8 mouse cellular contexts compared by ENCODE assay signal in genomic region chr10:80050885-80051617, GRCm38 (mm10). TPM values are rescaled to one million over a fixed set of nuclear protein-coding genes. Genes with fewer than 3 reads are reported as not detected.
A peak's percentile ranks its signal among the peaks of the same experiment; 100 is the strongest.
DNase-seq lines count a peak whose midpoint lies in the region; ATAC-seq and TF ChIP-seq lines count a peak whose summit lies in the region.
"Had no signal": no experiment of that assay in that cellular context is flagged by ENCODE, and none has a peak within 500 bp of the region (broad histone marks: within the 10 kb centered on the region; RNA-seq: fewer than 3 reads in every experiment).

No protein-coding gene starts in this region.

- peak overlapping the region; percentile 51 for H3K9ac ChIP-seq in lung, embryonic 16.5 days (ENCODE audit: low read length)
- 0 out of 2 replicates have a peak overlapping the region, but pooled peaks have one; percentile 34 for H3K9ac ChIP-seq in embryonic facial prominence, embryonic 11.5 days (replicated peaks; ENCODE audit: low read length)
- H3K9ac ChIP-seq in intestine, embryonic 15.5 days, result no peak overlapping the region
- H3K9ac ChIP-seq in midbrain, embryonic 13.5 days (replicated peaks), result 0 out of 2 replicates have a peak overlapping the region, but pooled peaks have one; percentile 23

- H3K4me1 ChIP-seq in lung, embryonic 16.5 days (replicated peaks; ENCODE audit: control insufficient read depth, insufficient read depth, low read length), result peaks cover 39% of the 10 kb centered on the region
- H3K4me1 ChIP-seq in embryonic facial prominence, embryonic 11.5 days (ENCODE audit: control insufficient read depth, insufficient read depth, low read length), result peaks cover 3% of the 10 kb centered on the region; the same call in 1 of the 2 replicates
- peaks cover 45% of the 10 kb centered on the region for H3K4me1 ChIP-seq in intestine, embryonic 15.5 days (replicated peaks)
- peaks cover 53% of the 10 kb centered on the region for H3K4me1 ChIP-seq in midbrain, embryonic 13.5 days (replicated peaks)
- peaks cover 8% of the 10 kb centered on the region; the same call in 1 of the 2 replicates for H3K4me1 ChIP-seq in cerebellum, adult 2 months (ENCODE audit: control insufficient read depth, insufficient read depth, low read length)

- no peak overlapping the region for H3K4me2 ChIP-seq in lung, embryonic 16.5 days (ENCODE audit: low read depth, low read length)
- H3K4me2 ChIP-seq in embryonic facial prominence, embryonic 11.5 days (ENCODE audit: low read depth, low read length), result no peak overlapping the region
- H3K4me2 ChIP-seq in intestine, embryonic 15.5 days (replicated peaks), result no peak overlapping the region
- no peak overlapping the region for H3K4me2 ChIP-seq in midbrain, embryonic 13.5 days (replicated peaks)

- TF ChIP-seq POLR2A in cerebellum, adult 2 months (IDR thresholded peaks at IDR 0.05; ENCODE audit: borderline replicate concordance, insufficient read depth, low read length), result no peak

- H3K36me3 ChIP-seq in lung, embryonic 16.5 days (ENCODE audit: control insufficient read depth, insufficient read depth, low read length), result peaks cover 4% of the 10 kb centered on the region; the same call in 1 of the 2 replicates
- H3K36me3 ChIP-seq in embryonic facial prominence, embryonic 11.5 days (replicated peaks; ENCODE audit: control insufficient read depth, insufficient read depth, low read depth, low read length), result no peaks in the 10 kb centered on the region
- peaks cover 2% of the 10 kb centered on the region; the same call in 1 of the 2 replicates for H3K36me3 ChIP-seq in intestine, embryonic 15.5 days
- peaks cover 6% of the 10 kb centered on the region for H3K36me3 ChIP-seq in midbrain, embryonic 13.5 days

- no peaks in the 10 kb centered on the region for H3K27me3 ChIP-seq in lung, embryonic 16.5 days (ENCODE audit: control insufficient read depth, insufficient read depth, low read depth, low read length)
- H3K27me3 ChIP-seq in embryonic facial prominence, embryonic 11.5 days (ENCODE audit: control insufficient read depth, insufficient read depth, low read length), result no peaks in the 10 kb centered on the region
- H3K27me3 ChIP-seq in intestine, embryonic 15.5 days (replicated peaks), result no peaks in the 10 kb centered on the region
- no peaks in the 10 kb centered on the region for H3K27me3 ChIP-seq in midbrain, embryonic 13.5 days
- no peaks in the 10 kb centered on the region for H3K27me3 ChIP-seq in cerebellum, adult 2 months (ENCODE audit: control insufficient read depth, insufficient read depth, low read length)

- no peak overlapping the region for H3K4me3 ChIP-seq in lung, embryonic 16.5 days (ENCODE audit: low read length)
- H3K4me3 ChIP-seq in embryonic facial prominence, embryonic 11.5 days (ENCODE audit: low read depth, low read length), result no peak overlapping the region
- H3K4me3 ChIP-seq in intestine, embryonic 15.5 days (replicated peaks), result no peak overlapping the region
- no peak overlapping the region for H3K4me3 ChIP-seq in midbrain, embryonic 13.5 days (replicated peaks)
- H3K4me3 ChIP-seq in cerebellum, adult 2 months (replicated peaks; ENCODE audit: insufficient read depth, low read depth, low read length), result no peak overlapping the region

- DNase-seq in lung, adult 18-20 months, result no peak
- DNase-seq in embryonic facial prominence, embryonic 11.5 days (ENCODE audit: low spot score), result no peak
- DNase-seq in cerebellum, postnatal 10 days, result no peak
- no peak for DNase-seq in cerebellum, adult 2 months
- DNase-seq: adrenal gland, postnatal 25 days had no signal

- 36% methylated on average over 15 of the region's 15 CpGs for WGBS in lung, embryonic 16.5 days
- WGBS in embryonic facial prominence, embryonic 11.5 days, result 19% methylated on average over 15 of the region's 15 CpGs
- 34% methylated on average over 15 of the region's 15 CpGs for WGBS in intestine, embryonic 15.5 days
- WGBS in midbrain, embryonic 13.5 days, result 9% methylated on average over 15 of the region's 15 CpGs
- WGBS in cerebellum, adult 2 months, result 53% methylated on average over 15 of the region's 15 CpGs

- ATAC-seq in lung, embryonic 16.5 days (ENCODE audit: low read depth), result no peak
- no peak for ATAC-seq in embryonic facial prominence, embryonic 11.5 days (replicated peaks; ENCODE audit: insufficient number of reproducible peaks, low FRiP score, low TSS enrichment, low read depth)
- ATAC-seq in intestine, embryonic 15.5 days, result no peak
- no peak for ATAC-seq in midbrain, embryonic 13.5 days

- H3K27ac ChIP-seq in lung, embryonic 16.5 days (ENCODE audit: low read length), result peak overlapping the region; percentile 87
- H3K27ac ChIP-seq in embryonic facial prominence, embryonic 11.5 days (replicated peaks; ENCODE audit: low read depth, low read length), result no peak overlapping the region
- peak overlapping the region; percentile 82 for H3K27ac ChIP-seq in intestine, embryonic 15.5 days
- peak overlapping the region; percentile 45; the same call in 1 of the 2 replicates for H3K27ac ChIP-seq in midbrain, embryonic 13.5 days
- H3K27ac ChIP-seq in cerebellum, adult 2 months (ENCODE audit: insufficient read depth, low read length), result no peak overlapping the region

- TF ChIP-seq CTCF in cerebellum, adult 2 months (IDR thresholded peaks at IDR 0.05; ENCODE audit: borderline replicate concordance, insufficient read depth, low read depth, low read length), result no peak

- H3K9me3 ChIP-seq in lung, embryonic 16.5 days (ENCODE audit: control insufficient read depth, low read length), result no peaks in the 10 kb centered on the region
- H3K9me3 ChIP-seq in embryonic facial prominence, embryonic 11.5 days (replicated peaks; ENCODE audit: control insufficient read depth, low read length), result no peaks in the 10 kb centered on the region
- no peaks in the 10 kb centered on the region for H3K9me3 ChIP-seq in intestine, embryonic 15.5 days
- H3K9me3 ChIP-seq in midbrain, embryonic 13.5 days, result no peaks in the 10 kb centered on the region

RNA-seq across cellular contexts. Expression of gene Gpx4, which starts 4.1 kb away (rescaled TPM):
- polyA plus RNA-seq in lung, embryonic 16.5 days (2015; fragmentation: Nextera tagmentation; extraction: Ambion mirVana), result 554 and 585 TPM in 2 replicates
- 515 and 565 TPM in 2 replicates for polyA plus RNA-seq in embryonic facial prominence, embryonic 11.5 days (2014; fragmentation: Nextera tagmentation; extraction: Ambion mirVana)
- 712 and 771 TPM in 2 replicates for polyA plus RNA-seq in intestine, embryonic 15.5 days (2015; fragmentation: Nextera tagmentation; extraction: Ambion mirVana)
- polyA plus RNA-seq in midbrain, embryonic 13.5 days (2015; fragmentation: Nextera tagmentation; extraction: Ambion mirVana), result 498 and 532 TPM in 2 replicates
- polyA plus RNA-seq in cerebellum, adult 2 months (2012; rRNA removed), result 888 and 964 TPM in 2 replicates

RNA-seq across cellular contexts. Expression of gene Polr2e, which starts 11.5 kb away (rescaled TPM):
- 194 and 210 TPM in 2 replicates for polyA plus RNA-seq in lung, embryonic 16.5 days (2015; fragmentation: Nextera tagmentation; extraction: Ambion mirVana)
- 266 and 287 TPM in 2 replicates for polyA plus RNA-seq in embryonic facial prominence, embryonic 11.5 days (2014; fragmentation: Nextera tagmentation; extraction: Ambion mirVana)
- 206 and 218 TPM in 2 replicates for polyA plus RNA-seq in intestine, embryonic 15.5 days (2015; fragmentation: Nextera tagmentation; extraction: Ambion mirVana)
- polyA plus RNA-seq in midbrain, embryonic 13.5 days (2015; fragmentation: Nextera tagmentation; extraction: Ambion mirVana), result 159 and 174 TPM in 2 replicates
- polyA plus RNA-seq in cerebellum, adult 2 months (2012; rRNA removed), result 224 and 231 TPM in 2 replicates

RNA-seq across cellular contexts. Expression of gene Arhgap45, which starts 34.6 kb away (rescaled TPM):
- 18.1 and 21.8 TPM in 2 replicates for polyA plus RNA-seq in lung, embryonic 16.5 days (2015; fragmentation: Nextera tagmentation; extraction: Ambion mirVana)
- 5.2 and 6.7 TPM in 2 replicates for polyA plus RNA-seq in embryonic facial prominence, embryonic 11.5 days (2014; fragmentation: Nextera tagmentation; extraction: Ambion mirVana)
- 6.3 and 6.5 TPM in 2 replicates for polyA plus RNA-seq in intestine, embryonic 15.5 days (2015; fragmentation: Nextera tagmentation; extraction: Ambion mirVana)
- 1.5 and 1.6 TPM in 2 replicates for polyA plus RNA-seq in midbrain, embryonic 13.5 days (2015; fragmentation: Nextera tagmentation; extraction: Ambion mirVana)
- polyA plus RNA-seq in cerebellum, adult 2 months (2012; rRNA removed), result 2.2 and 2.7 TPM in 2 replicates

RNA-seq across cellular contexts. Expression of gene Sbno2, which starts 54.3 kb away (rescaled TPM):
- polyA plus RNA-seq in lung, embryonic 16.5 days (2015; fragmentation: Nextera tagmentation; extraction: Ambion mirVana), result 18.7 and 19.1 TPM in 2 replicates
- polyA plus RNA-seq in embryonic facial prominence, embryonic 11.5 days (2014; fragmentation: Nextera tagmentation; extraction: Ambion mirVana), result 5.6 and 6.6 TPM in 2 replicates
- 12.8 and 14.0 TPM in 2 replicates for polyA plus RNA-seq in intestine, embryonic 15.5 days (2015; fragmentation: Nextera tagmentation; extraction: Ambion mirVana)
- 13.4 and 15.3 TPM in 2 replicates for polyA plus RNA-seq in midbrain, embryonic 13.5 days (2015; fragmentation: Nextera tagmentation; extraction: Ambion mirVana)
- 25.4 and 28.9 TPM in 2 replicates for polyA plus RNA-seq in cerebellum, adult 2 months (2012; rRNA removed)

RNA-seq across cellular contexts. Expression of gene Abca7, which starts 54.8 kb away (rescaled TPM):
- 4.9 and 5.6 TPM in 2 replicates for polyA plus RNA-seq in lung, embryonic 16.5 days (2015; fragmentation: Nextera tagmentation; extraction: Ambion mirVana)
- polyA plus RNA-seq in embryonic facial prominence, embryonic 11.5 days (2014; fragmentation: Nextera tagmentation; extraction: Ambion mirVana), result 0.98 and 1.3 TPM in 2 replicates
- 3.0 and 3.7 TPM in 2 replicates for polyA plus RNA-seq in intestine, embryonic 15.5 days (2015; fragmentation: Nextera tagmentation; extraction: Ambion mirVana)
- polyA plus RNA-seq in midbrain, embryonic 13.5 days (2015; fragmentation: Nextera tagmentation; extraction: Ambion mirVana), result 5.4 and 5.8 TPM in 2 replicates
- polyA plus RNA-seq in cerebellum, adult 2 months (2012; rRNA removed), result 31.1 and 32.4 TPM in 2 replicates

Comparison
In these comparisons a context has a peak if more than half of its experiments do, and no peak if none do; other contexts are left out.
1. H3K27ac ChIP-seq: peak in lung, embryonic 16.5 days (single experiment), intestine, embryonic 15.5 days (single experiment) and midbrain, embryonic 13.5 days (single experiment); none in embryonic facial prominence, embryonic 11.5 days (single experiment) and cerebellum, adult 2 months (single experiment).